Mouse (Mus musculus): Measurements from ENCODE around the gene Itpr2. TPM values are rescaled to one million over a fixed set of nuclear protein-coding genes. Genes with fewer than 3 reads are reported as not detected.
A peak's percentile ranks its signal among the peaks of the same experiment; 100 is the strongest.

Gene Itpr2
- polyA plus RNA-seq, 1 experiment from 2014 or later, result 3.3 TPM

GRCm38 (mm10) chr6:146247906-146248305, 254.1 kb downstream of the Itpr2 start:
- Histone ChIP-seq H3K27ac (replicated peaks; ENCODE audit: low read depth, low read length) (no peak overlapping the region), H3K4me1 (ENCODE audit: control insufficient read depth, insufficient read depth, low read length) (no peaks in the 10 kb centered on the region), H3K9me3 (replicated peaks; ENCODE audit: control insufficient read depth, low read length) (no peaks in the 10 kb centered on the region), H3K36me3 (replicated peaks; ENCODE audit: control insufficient read depth, insufficient read depth, low read depth, low read length) (no peaks in the 10 kb centered on the region), H3K4me2 (ENCODE audit: low read depth, low read length) (no peak overlapping the region), H3K9ac (replicated peaks; ENCODE audit: low read length) (no peak overlapping the region), H3K4me3 (ENCODE audit: low read depth, low read length) (no peak overlapping the region), H3K27me3 (ENCODE audit: control insufficient read depth, insufficient read depth, low read length) (no peaks in the 10 kb centered on the region)
- no peak for ATAC-seq (replicated peaks; ENCODE audit: insufficient number of reproducible peaks, low FRiP score, low TSS enrichment, low read depth)
- 85% methylated on average over 1 of the region's 1 CpGs for WGBS
- no peak for DNase-seq (ENCODE audit: low spot score)

GRCm38 (mm10) chr6:146246368-146246767, 255.7 kb downstream of the Itpr2 start:
- Histone ChIP-seq H3K4me3 (ENCODE audit: low read depth, low read length) (no peak overlapping the region), H3K36me3 (replicated peaks; ENCODE audit: control insufficient read depth, insufficient read depth, low read depth, low read length) (no peaks in the 10 kb centered on the region), H3K4me1 (ENCODE audit: control insufficient read depth, insufficient read depth, low read length) (no peaks in the 10 kb centered on the region), H3K27ac (replicated peaks; ENCODE audit: low read depth, low read length) (no peak overlapping the region), H3K27me3 (ENCODE audit: control insufficient read depth, insufficient read depth, low read length) (no peaks in the 10 kb centered on the region), H3K4me2 (ENCODE audit: low read depth, low read length) (no peak overlapping the region), H3K9me3 (replicated peaks; ENCODE audit: control insufficient read depth, low read length) (no peaks in the 10 kb centered on the region), H3K9ac (replicated peaks; ENCODE audit: low read length) (no peak overlapping the region)
- DNase-seq (ENCODE audit: low spot score) (no peak), ATAC-seq (replicated peaks; ENCODE audit: insufficient number of reproducible peaks, low FRiP score, low TSS enrichment, low read depth) (no peak)
- WGBS, result 69% methylated on average over 6 of the region's 6 CpGs

- H3K4me3 ChIP-seq (ENCODE audit: low read depth, low read length), result no peak overlapping the region
- H3K9me3 ChIP-seq (replicated peaks; ENCODE audit: control insufficient read depth, low read length), result no peaks in the 10 kb centered on the region
- no peaks in the 10 kb centered on the region for H3K36me3 ChIP-seq (replicated peaks; ENCODE audit: control insufficient read depth, insufficient read depth, low read depth, low read length)
- no peaks in the 10 kb centered on the region for H3K27me3 ChIP-seq (ENCODE audit: control insufficient read depth, insufficient read depth, low read length)
- no peaks in the 10 kb centered on the region for H3K4me1 ChIP-seq (ENCODE audit: control insufficient read depth, insufficient read depth, low read length)
- ATAC-seq (replicated peaks; ENCODE audit: insufficient number of reproducible peaks, low FRiP score, low TSS enrichment, low read depth), result no peak
- no peak overlapping the region for H3K4me2 ChIP-seq (ENCODE audit: low read depth, low read length)
- no peak overlapping the region for H3K9ac ChIP-seq (replicated peaks; ENCODE audit: low read length)
- WGBS, result 84% methylated on average over 9 of the region's 9 CpGs
- no peak overlapping the region for H3K27ac ChIP-seq (replicated peaks; ENCODE audit: low read depth, low read length)
- no peak for DNase-seq (ENCODE audit: low spot score)
Observed at GRCm38 (mm10) chr6:146245888-146246287, 256.1 kb downstream of the Itpr2 start.

- H3K4me2 ChIP-seq (ENCODE audit: low read depth, low read length), result no peak overlapping the region
- no peaks in the 10 kb centered on the region for H3K4me1 ChIP-seq (ENCODE audit: control insufficient read depth, insufficient read depth, low read length)
- no peaks in the 10 kb centered on the region for H3K27me3 ChIP-seq (ENCODE audit: control insufficient read depth, insufficient read depth, low read length)
- H3K9me3 ChIP-seq (replicated peaks; ENCODE audit: control insufficient read depth, low read length), result no peaks in the 10 kb centered on the region
- H3K27ac ChIP-seq (replicated peaks; ENCODE audit: low read depth, low read length), result no peak overlapping the region
- H3K36me3 ChIP-seq (replicated peaks; ENCODE audit: control insufficient read depth, insufficient read depth, low read depth, low read length), result no peaks in the 10 kb centered on the region
- ATAC-seq (replicated peaks; ENCODE audit: insufficient number of reproducible peaks, low FRiP score, low TSS enrichment, low read depth), result no peak
- H3K9ac ChIP-seq (replicated peaks; ENCODE audit: low read length), result no peak overlapping the region
- no peak overlapping the region for H3K4me3 ChIP-seq (ENCODE audit: low read depth, low read length)
- no peak for DNase-seq (ENCODE audit: low spot score)
- WGBS, result 71% methylated on average over 5 of the region's 5 CpGs
Observed at GRCm38 (mm10) chr6:146243068-146243467, 259.0 kb downstream of the Itpr2 start.

- DNase-seq (ENCODE audit: low spot score), result no peak
- Histone ChIP-seq H3K36me3 (replicated peaks; ENCODE audit: control insufficient read depth, insufficient read depth, low read depth, low read length) (no peaks in the 10 kb centered on the region), H3K9ac (replicated peaks; ENCODE audit: low read length) (no peak overlapping the region), H3K4me2 (ENCODE audit: low read depth, low read length) (no peak overlapping the region), H3K4me1 (ENCODE audit: control insufficient read depth, insufficient read depth, low read length) (no peaks in the 10 kb centered on the region), H3K27me3 (ENCODE audit: control insufficient read depth, insufficient read depth, low read length) (no peaks in the 10 kb centered on the region), H3K4me3 (ENCODE audit: low read depth, low read length) (no peak overlapping the region), H3K27ac (replicated peaks; ENCODE audit: low read depth, low read length) (no peak overlapping the region), H3K9me3 (replicated peaks; ENCODE audit: control insufficient read depth, low read length) (no peaks in the 10 kb centered on the region)
- WGBS, result 91% methylated on average over 3 of the region's 3 CpGs
- ATAC-seq (replicated peaks; ENCODE audit: insufficient number of reproducible peaks, low FRiP score, low TSS enrichment, low read depth), result no peak
Observed at GRCm38 (mm10) chr6:146241336-146241735, 260.7 kb downstream of the Itpr2 start.

GRCm38 (mm10) chr6:146235165-146235564, 266.9 kb downstream of the Itpr2 start:
- H3K9ac ChIP-seq (replicated peaks; ENCODE audit: low read length), result no peak overlapping the region
- H3K4me2 ChIP-seq (ENCODE audit: low read depth, low read length), result no peak overlapping the region
- DNase-seq (ENCODE audit: low spot score) (peak; percentile 41), ATAC-seq (replicated peaks; ENCODE audit: insufficient number of reproducible peaks, low FRiP score, low TSS enrichment, low read depth) (no peak)
- H3K36me3 ChIP-seq (replicated peaks; ENCODE audit: control insufficient read depth, insufficient read depth, low read depth, low read length), result no peaks in the 10 kb centered on the region
- H3K27me3 ChIP-seq (ENCODE audit: control insufficient read depth, insufficient read depth, low read length), result no peaks in the 10 kb centered on the region
- no peak overlapping the region for H3K4me3 ChIP-seq (ENCODE audit: low read depth, low read length)
- H3K4me1 ChIP-seq (ENCODE audit: control insufficient read depth, insufficient read depth, low read length), result no peaks in the 10 kb centered on the region
- no peak overlapping the region for H3K27ac ChIP-seq (replicated peaks; ENCODE audit: low read depth, low read length)
- H3K9me3 ChIP-seq (replicated peaks; ENCODE audit: control insufficient read depth, low read length), result no peaks in the 10 kb centered on the region
- WGBS, result 54% methylated on average over 3 of the region's 3 CpGs

GRCm38 (mm10) chr6:146234417-146234816, 267.6 kb downstream of the Itpr2 start:
- Histone ChIP-seq H3K4me1 (ENCODE audit: control insufficient read depth, insufficient read depth, low read length) (no peaks in the 10 kb centered on the region), H3K36me3 (replicated peaks; ENCODE audit: control insufficient read depth, insufficient read depth, low read depth, low read length) (no peaks in the 10 kb centered on the region), H3K27me3 (ENCODE audit: control insufficient read depth, insufficient read depth, low read length) (no peaks in the 10 kb centered on the region), H3K9ac (replicated peaks; ENCODE audit: low read length) (no peak overlapping the region), H3K27ac (replicated peaks; ENCODE audit: low read depth, low read length) (no peak overlapping the region), H3K4me2 (ENCODE audit: low read depth, low read length) (no peak overlapping the region), H3K9me3 (replicated peaks; ENCODE audit: control insufficient read depth, low read length) (no peaks in the 10 kb centered on the region), H3K4me3 (ENCODE audit: low read depth, low read length) (no peak overlapping the region)
- 88% methylated on average over 1 of the region's 1 CpGs for WGBS
- DNase-seq (ENCODE audit: low spot score) (no peak), ATAC-seq (replicated peaks; ENCODE audit: insufficient number of reproducible peaks, low FRiP score, low TSS enrichment, low read depth) (no peak)

- H3K9me3 ChIP-seq (replicated peaks; ENCODE audit: control insufficient read depth, low read length), result no peaks in the 10 kb centered on the region
- WGBS, result 87% methylated on average over 6 of the region's 6 CpGs
- ATAC-seq (replicated peaks; ENCODE audit: insufficient number of reproducible peaks, low FRiP score, low TSS enrichment, low read depth), result no peak
Observed at GRCm38 (mm10) chr6:146230903-146231302, 271.1 kb downstream of the Itpr2 start.

More at GRCm38 (mm10) chr6:146230903-146231302, 271.1 kb downstream of the Itpr2 start:
- Histone ChIP-seq H3K4me1 (ENCODE audit: control insufficient read depth, insufficient read depth, low read length) (no peaks in the 10 kb centered on the region), H3K9ac (replicated peaks; ENCODE audit: low read length) (no peak overlapping the region), H3K27me3 (ENCODE audit: control insufficient read depth, insufficient read depth, low read length) (no peaks in the 10 kb centered on the region), H3K4me2 (ENCODE audit: low read depth, low read length) (no peak overlapping the region), H3K36me3 (replicated peaks; ENCODE audit: control insufficient read depth, insufficient read depth, low read depth, low read length) (no peaks in the 10 kb centered on the region), H3K4me3 (ENCODE audit: low read depth, low read length) (no peak overlapping the region), H3K27ac (replicated peaks; ENCODE audit: low read depth, low read length) (no peak overlapping the region)
- DNase-seq (ENCODE audit: low spot score), result no peak
